Mouse (Mus musculus) kidney, embryonic 16.5 days (tissue): ENCODE data around the gene Slc10a3. TPM values are rescaled to one million over a fixed set of nuclear protein-coding genes. Genes with fewer than 3 reads are reported as not detected.

ENCODE experiments used
- ATAC-seq: fragments of 200-750 bp; cut with Nextera tagmentation; 2 replicates; pipeline ENCODE4 v1.8.0; 2017; ENCODE audit warnings: moderate TSS enrichment; ENCODE audit not compliant: low FRiP score, low TSS enrichment
- H3K27ac ChIP-seq: fragments of 300-500 bp; sonication (generic); 2 replicates; pipeline ENCODE4 v1.5.1; 2014; ENCODE audit warnings: low read length
- H3K27me3 ChIP-seq: fragments of 300-500 bp; sonication (generic); 2 replicates; pipeline ENCODE4 v1.6.1; 2014; ENCODE audit warnings: low read length, control low read depth, mixed read lengths; ENCODE audit not compliant: insufficient read depth
- H3K36me3 ChIP-seq: fragments of 300-500 bp; sonication (generic); 2 replicates; pipeline ENCODE4 v1.6.1; 2014; ENCODE audit warnings: low read length, control low read depth, mixed read lengths; ENCODE audit not compliant: insufficient read depth
- H3K4me1 ChIP-seq: fragments of 300-500 bp; sonication (generic); 2 replicates; pipeline ENCODE4 v1.6.1; 2014; ENCODE audit warnings: low read length, control low read depth, mixed read lengths; ENCODE audit not compliant: insufficient read depth
- H3K4me2 ChIP-seq: fragments of 300-500 bp; sonication (generic); replicated peaks from 2 replicates; pipeline ENCODE4 v1.6.1; 2014; ENCODE audit warnings: low read depth, low read length
- H3K4me3 ChIP-seq: fragments of 300-500 bp; sonication (generic); 2 replicates; pipeline ENCODE4 v1.5.1; 2014; ENCODE audit warnings: mild to moderate bottlenecking, low read length
- H3K9ac ChIP-seq: fragments of 300-500 bp; sonication (generic); replicated peaks from 2 replicates; pipeline ENCODE4 v1.6.1; 2014; ENCODE audit warnings: low read length
- H3K9me3 ChIP-seq: fragments of 300-500 bp; sonication (generic); 2 replicates; pipeline ENCODE4 v1.6.1; 2016; ENCODE audit warnings: low read length, control low read depth
- WGBS: fragments of 180-500 bp; shearing (Covaris S2); extraction: QIAGEN DNeasy Blood & Tissue Kit; methylation state at CpG from one replicate; pipeline ENCODE4 v1.1.7; 2014; 5-methylcytosine and 5-hydroxymethylcytosine counted together
- polyA plus RNA-seq: library from polyadenylated mRNA; unstranded; fragments of >200 nt; fragmentation: Nextera tagmentation; extraction: Ambion mirVana; gene quantifications from 2 replicates; pipeline ENCODE4 v1.2.1, GENCODE M21; 2015

The Slc10a3 gene
- polyA plus RNA-seq: 23.3 and 25.7 TPM in 2 replicates

DNA sequence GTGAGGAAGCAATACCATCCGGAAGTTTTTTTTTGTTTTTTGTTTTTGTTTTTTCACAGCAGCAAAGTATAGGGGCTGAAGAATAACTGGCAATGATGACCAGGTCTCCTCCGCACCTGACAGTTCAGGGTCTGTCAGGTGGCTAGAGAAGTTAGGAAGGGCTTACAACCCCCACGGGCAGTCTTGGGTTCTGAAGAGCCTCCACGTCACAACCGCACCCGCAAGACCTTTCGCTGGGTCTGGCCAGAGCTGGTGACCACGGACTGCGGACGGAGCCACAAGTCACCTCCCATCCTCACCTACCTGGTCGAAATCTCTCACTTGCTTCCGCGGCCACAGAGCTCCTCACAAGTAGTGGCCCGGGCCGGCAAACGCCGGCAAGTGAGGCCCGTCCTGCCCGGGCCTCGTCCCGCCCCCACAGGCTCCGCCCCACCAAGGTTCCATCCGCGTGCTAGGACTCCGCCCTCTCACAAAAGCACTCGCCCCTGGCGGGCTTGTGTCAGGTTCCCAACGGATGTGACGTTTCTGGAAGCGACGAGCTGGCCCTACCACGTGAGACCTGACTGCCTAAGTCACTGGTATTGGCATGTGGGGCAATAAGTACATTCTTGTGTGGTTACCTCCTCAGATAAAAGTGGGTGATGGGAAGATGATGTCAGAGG is at the start of gene Slc10a3, which contains the start of gene Ubl4a:
TSS of gene Slc10a3 (minus strand) at position 462 of the 662 bp plus-strand sequence.
TSS of gene Ubl4a (minus strand) at position 331 of the 662 bp plus-strand sequence.
- Histone ChIP-seq H3K36me3 (0 out of 2 replicates have a peak, but pooled peaks cover 5% of the 10 kb centered on the region), H3K27ac (no peak within 1 kb of the TSS), H3K4me1 (no peaks in the 10 kb centered on the region), H3K9me3 (no peaks in the 10 kb centered on the region), H3K4me2 (peak within 1 kb of the TSS; percentile 64), H3K9ac (peak within 1 kb of the TSS; percentile 64), H3K27me3 (no peaks in the 10 kb centered on the region), H3K4me3 (peak within 1 kb of the TSS; percentile 56)
- peak; percentile 90 for ATAC-seq
- WGBS: 28% methylated on average over 31 of the region's 32 CpGs

DNA sequence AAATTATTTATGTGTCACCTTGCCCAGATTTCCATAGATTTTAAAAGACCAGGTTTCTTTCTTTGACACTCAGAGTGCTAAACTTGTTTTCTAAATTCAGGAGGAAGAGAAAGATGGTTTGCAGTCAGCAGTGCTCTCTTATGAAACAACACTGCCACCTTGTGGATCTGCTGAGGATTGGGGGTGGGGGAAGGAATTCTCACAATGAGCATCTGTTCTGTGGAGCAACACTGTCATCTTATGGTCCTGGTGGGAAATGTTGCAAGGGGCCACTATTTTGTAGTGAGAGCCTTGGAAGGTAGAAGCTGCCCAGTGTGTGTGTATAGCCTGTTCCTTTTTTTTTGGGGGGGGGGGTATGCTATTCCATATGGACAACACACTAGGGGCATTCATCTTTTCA is 40.2 kb upstream of the Slc10a3 start:
- ATAC-seq: peak; percentile 77
- Histone ChIP-seq H3K27ac (no peak overlapping the region), H3K27me3 (no peaks in the 10 kb centered on the region), H3K9ac (no peak overlapping the region), H3K36me3 (no peaks in the 10 kb centered on the region), H3K4me1 (no peaks in the 10 kb centered on the region), H3K9me3 (no peaks in the 10 kb centered on the region), H3K4me2 (no peak overlapping the region), H3K4me3 (no peak overlapping the region)

DNA sequence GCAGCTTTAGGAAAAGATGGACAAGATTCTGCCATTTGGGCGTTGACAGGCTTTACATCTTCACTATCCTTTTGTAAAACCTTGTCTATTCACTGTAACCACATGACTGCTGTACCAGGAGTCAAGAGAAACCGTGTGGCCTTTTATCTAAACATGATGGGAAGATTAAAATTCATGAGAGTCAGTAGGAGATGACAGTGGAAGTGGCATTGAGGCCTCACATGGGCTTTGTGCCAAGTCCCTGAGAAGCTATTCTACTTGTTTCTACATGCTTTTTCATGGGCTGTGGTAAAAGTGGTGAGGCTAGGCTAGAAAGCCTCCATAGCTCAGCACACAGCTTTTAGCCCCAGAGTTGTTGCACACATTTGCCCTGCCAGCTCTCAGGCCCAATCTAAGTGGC is 35.2 kb upstream of the Slc10a3 start:
- Histone ChIP-seq H3K27me3 (no peaks in the 10 kb centered on the region), H3K4me2 (no peak overlapping the region), H3K4me1 (no peaks in the 10 kb centered on the region), H3K36me3 (no peaks in the 10 kb centered on the region), H3K9me3 (no peaks in the 10 kb centered on the region), H3K4me3 (no peak overlapping the region), H3K9ac (no peak overlapping the region), H3K27ac (no peak overlapping the region)
- no peak for ATAC-seq
- 54% methylated on average over 2 of the region's 2 CpGs for WGBS

GRCm38 (mm10) chrX:74400136-74400535 is 27.0 kb upstream of the Slc10a3 start:
- WGBS: 89% methylated on average over 3 of the region's 3 CpGs
- no peak for ATAC-seq
- H3K27me3 ChIP-seq: no peaks in the 10 kb centered on the region

DNA sequence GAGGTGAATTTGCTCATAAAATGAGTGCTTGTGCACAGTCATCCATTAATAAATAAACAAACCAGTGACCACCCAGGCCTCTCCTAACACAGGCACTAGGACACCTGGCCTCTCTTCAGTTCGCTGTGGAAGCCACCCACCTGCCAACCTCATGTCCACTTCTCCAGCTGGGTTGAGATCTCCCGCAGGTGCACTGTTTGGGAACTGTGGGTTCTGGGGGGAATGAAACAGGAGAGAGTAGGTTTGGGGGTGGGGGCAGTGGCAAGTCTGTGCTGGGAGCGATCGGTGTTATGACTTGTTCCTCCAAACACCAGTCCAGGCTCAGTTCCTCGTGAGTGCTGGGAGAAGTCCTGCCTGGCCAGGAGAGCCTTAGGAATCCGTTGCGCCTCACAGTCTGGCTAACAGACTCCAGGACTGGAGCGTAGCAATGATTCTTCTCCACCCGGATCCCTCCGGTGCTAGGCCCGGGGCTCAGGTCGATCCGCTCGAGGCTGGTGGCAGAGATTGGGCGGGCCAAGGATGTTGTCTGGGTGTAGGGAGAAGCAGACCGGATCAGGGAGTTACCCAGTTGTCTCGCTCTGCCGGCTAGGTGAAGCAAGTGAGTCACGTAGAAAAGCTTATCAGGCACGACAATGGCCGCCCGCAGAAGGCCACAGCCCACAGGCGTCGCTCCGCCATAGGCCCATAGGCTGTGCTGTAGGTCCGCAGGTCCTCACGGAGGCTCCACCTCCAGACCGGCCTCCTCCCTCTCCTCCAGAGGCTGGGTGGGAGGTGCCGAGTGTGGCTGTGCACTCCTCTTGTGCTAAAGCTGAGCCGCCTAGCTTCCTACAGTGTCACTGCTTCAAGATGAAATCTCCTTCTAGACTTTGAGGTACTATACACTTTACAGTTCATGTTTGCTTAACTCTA is 19.6 kb upstream of the Slc10a3 start, which contains the start of the genes Fam3a and Ikbkg:
TSS of gene Fam3a (minus strand) at position 738 of the 909 bp plus-strand sequence.
TSS of gene Ikbkg (plus strand) at position 756 of the 909 bp plus-strand sequence.
- Histone ChIP-seq H3K4me1 (0 out of 2 replicates have a peak, but pooled peaks cover 6% of the 10 kb centered on the region), H3K9ac (peak within 1 kb of the TSS; percentile 80), H3K4me2 (peak within 1 kb of the TSS; percentile 65), H3K9me3 (no peaks in the 10 kb centered on the region), H3K4me3 (peak within 1 kb of the TSS; percentile 59), H3K27me3 (no peaks in the 10 kb centered on the region), H3K27ac (peak within 1 kb of the TSS; percentile 92), H3K36me3 (no peaks in the 10 kb centered on the region)
- ATAC-seq: peak; percentile 100
- 23% methylated on average over 30 of the region's 30 CpGs for WGBS

More at GRCm38 (mm10) chrX:74400136-74400535, 27.0 kb upstream of the Slc10a3 start:
- Histone ChIP-seq H3K27ac (no peak overlapping the region), H3K4me3 (no peak overlapping the region), H3K36me3 (no peaks in the 10 kb centered on the region), H3K9ac (no peak overlapping the region), H3K4me1 (no peaks in the 10 kb centered on the region), H3K9me3 (no peaks in the 10 kb centered on the region), H3K4me2 (no peak overlapping the region)

DNA sequence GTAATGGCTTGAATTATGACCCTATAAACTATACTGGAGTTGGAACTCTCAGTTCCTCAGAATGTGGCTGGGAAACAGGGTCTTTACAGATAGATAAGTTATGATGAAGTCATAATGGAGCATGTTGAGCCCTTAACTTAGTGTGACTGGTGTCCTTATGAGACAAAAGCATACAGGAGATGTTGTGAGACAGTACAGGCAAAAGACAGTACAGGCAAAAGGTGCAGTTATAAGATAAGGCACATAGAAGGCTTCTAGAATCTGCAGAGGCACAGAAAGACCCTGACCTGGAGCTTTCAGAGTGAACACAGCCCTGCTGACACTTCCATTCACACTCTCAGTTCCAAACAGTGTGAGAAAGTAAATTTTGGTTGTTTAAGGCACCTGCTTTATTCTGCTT is 15.0 kb upstream of the Slc10a3 start:
- ATAC-seq: no peak
- no peaks in the 10 kb centered on the region for H3K27me3 ChIP-seq
- H3K4me1 ChIP-seq: 0 out of 2 replicates have a peak, but pooled peaks cover 6% of the 10 kb centered on the region
- H3K9ac ChIP-seq: no peak overlapping the region
- no peak overlapping the region for H3K4me2 ChIP-seq
- no peak overlapping the region for H3K27ac ChIP-seq
- H3K36me3 ChIP-seq: 0 out of 2 replicates have a peak, but pooled peaks cover 6% of the 10 kb centered on the region
- H3K9me3 ChIP-seq: no peaks in the 10 kb centered on the region
- H3K4me3 ChIP-seq: no peak overlapping the region

GRCm38 (mm10) chrX:74384451-74384850 is 11.3 kb upstream of the Slc10a3 start:
- Histone ChIP-seq H3K27me3 (no peaks in the 10 kb centered on the region), H3K36me3 (0 out of 2 replicates have a peak, but pooled peaks cover 6% of the 10 kb centered on the region), H3K9me3 (no peaks in the 10 kb centered on the region), H3K4me1 (no peaks in the 10 kb centered on the region), H3K4me3 (no peak overlapping the region), H3K9ac (no peak overlapping the region), H3K27ac (no peak overlapping the region), H3K4me2 (no peak overlapping the region)
- 87% methylated on average over 2 of the region's 2 CpGs for WGBS
- no peak for ATAC-seq

DNA sequence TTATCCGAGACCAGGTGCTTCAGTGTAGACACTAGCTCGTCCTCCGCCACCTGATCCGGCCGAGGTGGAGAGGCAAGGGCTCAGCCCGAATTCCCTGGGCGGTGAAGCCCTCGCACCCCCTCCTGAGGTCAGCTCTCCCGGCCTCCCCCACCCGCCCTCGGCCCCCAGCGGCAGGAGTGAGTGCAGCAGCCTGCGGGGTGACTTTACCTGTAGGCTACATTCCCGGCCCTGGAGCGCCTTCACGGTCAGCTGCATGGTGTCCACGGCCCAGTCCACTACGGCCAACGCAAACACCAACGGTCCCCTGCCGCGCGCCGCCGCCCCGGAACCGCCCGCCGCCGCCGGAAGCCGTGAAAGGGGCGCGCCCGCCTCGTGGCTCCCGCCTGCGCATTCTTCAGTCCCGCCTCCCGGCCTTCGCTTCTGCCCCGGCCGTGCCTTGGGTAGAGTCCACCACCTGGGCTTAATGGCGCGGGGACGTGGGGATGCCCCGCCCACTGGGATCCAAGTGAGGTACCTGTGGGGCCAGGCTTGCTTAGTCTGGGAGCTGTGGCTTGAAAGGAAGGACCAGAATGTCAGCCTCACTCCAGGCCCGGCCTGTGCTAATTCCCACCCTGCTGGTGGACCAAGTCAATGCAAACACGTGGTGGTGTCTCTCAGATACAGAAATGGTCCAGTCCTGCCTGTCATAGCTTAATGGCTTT is 4.8 kb downstream of the Slc10a3 start:
- ATAC-seq: peak; percentile 90
- H3K27me3 ChIP-seq: no peaks in the 10 kb centered on the region; the same call in 1 of the 2 replicates
- peak overlapping the region; percentile 79 for H3K27ac ChIP-seq
- 28% methylated on average over 35 of the region's 49 CpGs for WGBS
- H3K4me2 ChIP-seq: peak overlapping the region; percentile 64
- H3K4me3 ChIP-seq: peak overlapping the region; percentile 65
- peak overlapping the region; percentile 85 for H3K9ac ChIP-seq
- H3K9me3 ChIP-seq: no peaks in the 10 kb centered on the region
- H3K36me3 ChIP-seq: 0 out of 2 replicates have a peak, but pooled peaks cover 9% of the 10 kb centered on the region
- peaks cover 4% of the 10 kb centered on the region; the same call in 1 of the 2 replicates for H3K4me1 ChIP-seq

GRCm38 (mm10) chrX:74367512-74367911 is 5.6 kb downstream of the Slc10a3 start:
- 0 out of 2 replicates have a peak, but pooled peaks cover 9% of the 10 kb centered on the region for H3K36me3 ChIP-seq
- H3K4me3 ChIP-seq: peak overlapping the region; percentile 65
- ATAC-seq: no peak
- peak overlapping the region; percentile 85 for H3K9ac ChIP-seq
- H3K27ac ChIP-seq: peak overlapping the region; percentile 79
- peak overlapping the region; percentile 64 for H3K4me2 ChIP-seq
- peaks cover 4% of the 10 kb centered on the region; the same call in 1 of the 2 replicates for H3K4me1 ChIP-seq
- H3K27me3 ChIP-seq: no peaks in the 10 kb centered on the region; the same call in 1 of the 2 replicates
- 65% methylated on average over 10 of the region's 10 CpGs for WGBS
- H3K9me3 ChIP-seq: no peaks in the 10 kb centered on the region
